Mouse (Mus musculus) lung, postnatal 0 days (tissue): ENCODE measurements at regions not wholly inside any gene's neighbourhood (a gene's known extent, or its start where the extent isn't known, plus 50 kb on each side); places are given as distances from the start of the nearest gene placed in this dataset.

ENCODE experiments used
- ATAC-seq: fragments of 200-750 bp; cut with Nextera tagmentation; 2 replicates; pipeline ENCODE4 v1.8.0; 2017; ENCODE audit warnings: moderate library complexity
- DNase-seq: peaks from one replicate; pipeline ENCODE4 v3.0.0-alpha.2; 2016; ENCODE audit warnings: low spot score
- H3K27ac ChIP-seq: fragments of 300-500 bp; sonication (generic); 2 replicates; pipeline ENCODE4 v1.5.1; 2014; ENCODE audit warnings: antibody characterized with exemption, mild to moderate bottlenecking, low read length, mixed read lengths
- H3K27me3 ChIP-seq: fragments of 300-500 bp; sonication (generic); replicated peaks from 2 replicates; pipeline ENCODE4 v1.6.1; 2014; ENCODE audit warnings: low read length, mixed read lengths; ENCODE audit not compliant: insufficient read depth
- H3K36me3 ChIP-seq: fragments of 300-500 bp; sonication (generic); 2 replicates; pipeline ENCODE4 v1.6.1; 2014; ENCODE audit warnings: low read length, mixed read lengths; ENCODE audit not compliant: insufficient read depth
- H3K4me1 ChIP-seq: fragments of 300-500 bp; sonication (generic); 2 replicates; pipeline ENCODE4 v1.6.1; 2014; ENCODE audit warnings: antibody characterized with exemption, low read depth, low read length, mixed read lengths; ENCODE audit not compliant: insufficient read depth
- H3K4me2 ChIP-seq: fragments of 300-500 bp; sonication (generic); replicated peaks from 2 replicates; pipeline ENCODE4 v1.6.1; 2014; ENCODE audit warnings: low read depth, mild to moderate bottlenecking, low read length, moderate library complexity, mixed read lengths
- H3K4me3 ChIP-seq: fragments of 300-500 bp; sonication (generic); 2 replicates; pipeline ENCODE4 v1.5.1; 2014; ENCODE audit warnings: low read depth, low read length
- H3K9ac ChIP-seq: fragments of 300-500 bp; sonication (generic); replicated peaks from 2 replicates; pipeline ENCODE4 v1.6.1; 2014; ENCODE audit warnings: low read depth, mild to moderate bottlenecking
- H3K9me3 ChIP-seq: fragments of 300-500 bp; sonication (generic); 2 replicates; pipeline ENCODE4 v1.6.1; 2016; ENCODE audit warnings: low read length, mixed read lengths
- CTCF ChIP-seq: IDR thresholded peaks from 2 replicates; pipeline ENCODE4 v1.5.1; 2016; ENCODE audit warnings: antibody characterized with exemption, mild to moderate bottlenecking
- EP300 ChIP-seq: IDR thresholded peaks from 2 replicates; pipeline ENCODE4 v1.6.1; 2016; ENCODE audit warnings: antibody characterized with exemption, mild to moderate bottlenecking, control low read depth
- WGBS: fragments of 180-500 bp; shearing (Covaris S2); extraction: QIAGEN DNeasy Blood & Tissue Kit; methylation state at CpG from one replicate; pipeline ENCODE4 v1.1.7; 2014; 5-methylcytosine and 5-hydroxymethylcytosine counted together

DNA sequence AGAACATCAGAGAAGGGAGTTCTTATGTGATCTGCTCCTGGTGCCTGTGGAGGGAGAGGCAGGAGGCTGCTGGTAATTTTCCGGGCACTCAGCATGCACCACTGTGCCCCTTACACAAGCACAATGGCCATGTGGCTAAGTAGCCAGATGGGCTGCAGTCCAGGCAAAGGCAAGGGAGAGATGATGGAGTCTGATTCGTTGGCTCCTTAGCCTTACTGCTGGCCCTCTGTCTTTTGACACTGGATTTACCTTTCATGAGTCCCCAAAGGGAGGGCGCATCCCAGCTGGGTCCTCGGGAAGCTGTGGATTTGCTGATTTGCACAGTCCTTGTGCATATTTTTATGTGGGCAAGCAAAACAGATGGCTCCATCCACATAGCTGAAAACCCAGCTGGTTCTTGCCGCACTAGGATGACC is 75.6 kb upstream of the 1700025G04Rik start:
- no peak overlapping the region for H3K4me2 ChIP-seq
- H3K27ac ChIP-seq, result no peak overlapping the region
- H3K9me3 ChIP-seq, result no peaks in the 10 kb centered on the region
- no peaks in the 10 kb centered on the region for H3K27me3 ChIP-seq
- WGBS, result 79% methylated on average over 5 of the region's 5 CpGs
- no peaks in the 10 kb centered on the region for H3K4me1 ChIP-seq
- no peak overlapping the region for H3K9ac ChIP-seq
- no peak overlapping the region for H3K4me3 ChIP-seq
- TF ChIP-seq EP300 (no peak), CTCF (no peak)
- ATAC-seq (no peak), DNase-seq (no peak)
- no peaks in the 10 kb centered on the region for H3K36me3 ChIP-seq

- no peak for DNase-seq
- H3K27ac ChIP-seq, result no peak overlapping the region
- 53% methylated on average over 12 of the region's 12 CpGs for WGBS
- H3K4me1 ChIP-seq, result no peaks in the 10 kb centered on the region
- H3K36me3 ChIP-seq, result no peaks in the 10 kb centered on the region
- no peak overlapping the region for H3K9ac ChIP-seq
- no peaks in the 10 kb centered on the region for H3K9me3 ChIP-seq
- H3K27me3 ChIP-seq, result no peaks in the 10 kb centered on the region
- H3K4me2 ChIP-seq, result no peak overlapping the region
- H3K4me3 ChIP-seq, result no peak overlapping the region
- TF ChIP-seq EP300 (no peak), CTCF (no peak)
- ATAC-seq, result no peak
Observed at GRCm38 (mm10) chr1:152164843-152165489, 75.0 kb upstream of the 1700025G04Rik start.

DNA sequence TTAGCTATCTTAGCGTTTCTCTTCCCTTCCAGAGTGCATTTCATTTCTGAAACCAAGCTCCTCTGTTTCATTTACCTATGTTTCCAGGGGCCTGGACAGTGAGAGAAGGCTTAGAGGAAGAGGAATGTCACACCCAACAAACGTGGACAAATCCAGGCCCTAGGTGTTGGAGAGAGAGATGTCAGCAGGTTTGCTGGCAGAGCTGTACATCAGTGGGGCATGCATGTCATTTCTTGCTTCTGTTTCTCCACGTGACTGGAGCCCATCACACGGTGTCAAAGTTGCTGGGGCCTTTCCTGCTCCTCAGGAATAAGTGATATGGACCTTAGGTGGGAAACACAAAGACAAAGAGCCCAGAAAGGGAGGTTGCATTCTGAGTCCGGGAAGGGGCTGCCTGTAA is 74.3 kb upstream of the 1700025G04Rik start:
- H3K9me3 ChIP-seq, result no peaks in the 10 kb centered on the region
- H3K9ac ChIP-seq, result no peak overlapping the region
- no peaks in the 10 kb centered on the region for H3K4me1 ChIP-seq
- no peaks in the 10 kb centered on the region for H3K36me3 ChIP-seq
- TF ChIP-seq EP300, result no peak
- no peak for TF ChIP-seq CTCF
- H3K4me3 ChIP-seq, result no peak overlapping the region
- DNase-seq, result no peak
- ATAC-seq, result no peak
- no peak overlapping the region for H3K4me2 ChIP-seq
- 62% methylated on average over 5 of the region's 5 CpGs for WGBS
- H3K27ac ChIP-seq, result no peak overlapping the region
- H3K27me3 ChIP-seq, result no peaks in the 10 kb centered on the region

- peak; percentile 32 for ATAC-seq
- H3K9me3 ChIP-seq, result no peaks in the 10 kb centered on the region
- WGBS, result 29% methylated on average over 5 of the region's 5 CpGs
- TF ChIP-seq CTCF, result no peak
- no peak for TF ChIP-seq EP300
- no peak overlapping the region for H3K27ac ChIP-seq
- H3K4me2 ChIP-seq, result no peak overlapping the region
- no peak overlapping the region for H3K4me3 ChIP-seq
- no peaks in the 10 kb centered on the region for H3K36me3 ChIP-seq
- H3K27me3 ChIP-seq, result no peaks in the 10 kb centered on the region
- peak; percentile 37 for DNase-seq
- H3K4me1 ChIP-seq, result no peaks in the 10 kb centered on the region
- no peak overlapping the region for H3K9ac ChIP-seq
Observed at GRCm38 (mm10) chr1:152152474-152152873, 62.5 kb upstream of the 1700025G04Rik start.

GRCm38 (mm10) chr1:152148731-152149130 is 58.8 kb upstream of the 1700025G04Rik start:
- 68% methylated on average over 3 of the region's 3 CpGs for WGBS

GRCm38 (mm10) chr1:152140175-152140574 is 50.2 kb upstream of the 1700025G04Rik start:
- 49% methylated on average over 5 of the region's 5 CpGs for WGBS
- no peaks in the 10 kb centered on the region for H3K36me3 ChIP-seq
- H3K27me3 ChIP-seq, result no peaks in the 10 kb centered on the region
- H3K4me3 ChIP-seq, result no peak overlapping the region
- H3K4me1 ChIP-seq, result no peaks in the 10 kb centered on the region
- ATAC-seq, result no peak
- H3K4me2 ChIP-seq, result no peak overlapping the region
- no peaks in the 10 kb centered on the region for H3K9me3 ChIP-seq
- H3K27ac ChIP-seq, result no peak overlapping the region
- H3K9ac ChIP-seq, result no peak overlapping the region
- TF ChIP-seq CTCF (no peak), EP300 (no peak)
- DNase-seq, result no peak

More at GRCm38 (mm10) chr1:152148731-152149130, 58.8 kb upstream of the 1700025G04Rik start:
- Histone ChIP-seq H3K36me3 (no peaks in the 10 kb centered on the region), H3K27ac (no peak overlapping the region), H3K4me2 (no peak overlapping the region), H3K4me3 (no peak overlapping the region), H3K9ac (no peak overlapping the region), H3K27me3 (no peaks in the 10 kb centered on the region), H3K9me3 (no peaks in the 10 kb centered on the region), H3K4me1 (no peaks in the 10 kb centered on the region)
- TF ChIP-seq EP300 (no peak), CTCF (no peak)
- no peak for ATAC-seq
- DNase-seq, result no peak
